Mouse (Mus musculus): ENCODE data around the gene Phyhd1. TPM values are rescaled to one million over a fixed set of nuclear protein-coding genes. Genes with fewer than 3 reads are reported as not detected.

Phyhd1 gene
- polyA plus RNA-seq, 1 experiment from 2014 or later, result 8.9 TPM

- Histone ChIP-seq H3K27ac (no peak overlapping the region), H3K27me3 (no peaks in the 10 kb centered on the region), H3K9ac (no peak overlapping the region), H3K36me3 (peaks cover 98% of the 10 kb centered on the region), H3K4me1 (replicated peaks) (no peaks in the 10 kb centered on the region), H3K9me3 (replicated peaks) (no peaks in the 10 kb centered on the region), H3K4me3 (replicated peaks) (no peak overlapping the region), H3K4me2 (no peak overlapping the region)
- DNase-seq (no peak), ATAC-seq (ENCODE audit: low read depth) (no peak)
- WGBS (ENCODE audit: insufficient replicate concordance), result 90% methylated on average over 3 of the region's 3 CpGs
Observed at GRCm38 (mm10) chr2:30328791-30329190, 62.8 kb downstream of the Phyhd1 start.

Other genes starting within 250 kb of the Phyhd1 start
- gene Wdr34, start 217.3 kb upstream of the Phyhd1 start, polyA plus RNA-seq (2015; fragmentation: Nextera tagmentation; extraction: Ambion mirVana), result 9.9 and 10.7 TPM in 2 replicates
- 317 and 337 TPM in 2 replicates for gene Set, start 208.8 kb upstream of the Phyhd1 start, polyA plus RNA-seq (2015; fragmentation: Nextera tagmentation; extraction: Ambion mirVana)
- gene Pkn3, start 188.5 kb upstream of the Phyhd1 start, polyA plus RNA-seq (2015; fragmentation: Nextera tagmentation; extraction: Ambion mirVana), result 3.1 and 3.2 TPM in 2 replicates
- gene Zdhhc12, start 172.6 kb upstream of the Phyhd1 start, polyA plus RNA-seq (2015; fragmentation: Nextera tagmentation; extraction: Ambion mirVana), result 22.8 and 23.9 TPM in 2 replicates
- 2.2 and 2.6 TPM in 2 replicates for gene Zer1, start 141.6 kb upstream of the Phyhd1 start, polyA plus RNA-seq (2015; fragmentation: Nextera tagmentation; extraction: Ambion mirVana)
- gene Tbc1d13, start 132.5 kb upstream of the Phyhd1 start, polyA plus RNA-seq (2015; fragmentation: Nextera tagmentation; extraction: Ambion mirVana), result 2.8 and 3.7 TPM in 2 replicates
- 14.2 and 15.6 TPM in 2 replicates for gene Endog, start 94.7 kb upstream of the Phyhd1 start, polyA plus RNA-seq (2015; fragmentation: Nextera tagmentation; extraction: Ambion mirVana)
- 40.5 and 42.5 TPM in 2 replicates for gene Spout1, start 87.7 kb upstream of the Phyhd1 start, polyA plus RNA-seq (2015; fragmentation: Nextera tagmentation; extraction: Ambion mirVana)
- 9.7 and 10.1 TPM in 2 replicates for gene Kyat1, start 60.4 kb upstream of the Phyhd1 start, polyA plus RNA-seq (2015; fragmentation: Nextera tagmentation; extraction: Ambion mirVana)
- 11.9 and 12.5 TPM in 2 replicates for gene Lrrc8a, start 28.5 kb upstream of the Phyhd1 start, polyA plus RNA-seq (2015; fragmentation: Nextera tagmentation; extraction: Ambion mirVana)
- 0.05 and 0.07 TPM in 2 replicates for gene Gm28035, start 25.6 kb upstream of the Phyhd1 start, polyA plus RNA-seq (2015; fragmentation: Nextera tagmentation; extraction: Ambion mirVana)
- gene Gm28038, start 14.8 kb downstream of the Phyhd1 start, polyA plus RNA-seq (2015; fragmentation: Nextera tagmentation; extraction: Ambion mirVana), result 0.82 TPM in 1 of 2 replicates, not detected in the other
- 14.0 and 14.4 TPM in 2 replicates for gene Dolk, start 20.1 kb downstream of the Phyhd1 start, polyA plus RNA-seq (2015; fragmentation: Nextera tagmentation; extraction: Ambion mirVana)
- 15.5 and 20.0 TPM in 2 replicates for gene Nup188, start 20.2 kb downstream of the Phyhd1 start, polyA plus RNA-seq (2015; fragmentation: Nextera tagmentation; extraction: Ambion mirVana)
- gene Sh3glb2, start 93.1 kb downstream of the Phyhd1 start, polyA plus RNA-seq (2015; fragmentation: Nextera tagmentation; extraction: Ambion mirVana), result 20.9 and 21.3 TPM in 2 replicates
- 8.5 and 10.0 TPM in 2 replicates for gene Miga2, start 98.0 kb downstream of the Phyhd1 start, polyA plus RNA-seq (2015; fragmentation: Nextera tagmentation; extraction: Ambion mirVana)
- gene Dolpp1, start 126.1 kb downstream of the Phyhd1 start, polyA plus RNA-seq (2015; fragmentation: Nextera tagmentation; extraction: Ambion mirVana), result 20.3 and 21.3 TPM in 2 replicates
- 20.5 and 23.9 TPM in 2 replicates for gene Crat, start 149.6 kb downstream of the Phyhd1 start, polyA plus RNA-seq (2015; fragmentation: Nextera tagmentation; extraction: Ambion mirVana)
- 142 and 147 TPM in 2 replicates for gene Ptpa, start 149.8 kb downstream of the Phyhd1 start, polyA plus RNA-seq (2015; fragmentation: Nextera tagmentation; extraction: Ambion mirVana)
- 0.12 and 0.13 TPM in 2 replicates for gene Ier5l, start 208.0 kb downstream of the Phyhd1 start, polyA plus RNA-seq (2015; fragmentation: Nextera tagmentation; extraction: Ambion mirVana)

All from liver, embryonic 13.5 days (tissue).